Mouse (Mus musculus): ENCODE results near the gene Tom1l2.

GRCm38 (mm10) chr11:60210305-60210724 lies 142.4 kb downstream of the Tom1l2 start:
- TF ChIP-seq POLR2A (IDR thresholded peaks at IDR 0.05; ENCODE audit: control insufficient read depth, low read depth, low read length) (no peak), CTCF (IDR thresholded peaks at IDR 0.05; ENCODE audit: control insufficient read depth, insufficient read depth, insufficient replicate concordance, low read depth, low read length) (no peak)

Data from testis, adult 2 months (tissue).